Mouse (Mus musculus): Measurements from ENCODE around the gene Nfix.
A peak's percentile ranks its signal among the peaks of the same experiment; 100 is the strongest.

Gene Nfix

GRCm38 (mm10) chr8:84781686-84782505 lies 18.2 kb downstream of the Nfix start:
- no peak for DNase-seq (ENCODE audit: low read depth, low spot score)

DNA sequence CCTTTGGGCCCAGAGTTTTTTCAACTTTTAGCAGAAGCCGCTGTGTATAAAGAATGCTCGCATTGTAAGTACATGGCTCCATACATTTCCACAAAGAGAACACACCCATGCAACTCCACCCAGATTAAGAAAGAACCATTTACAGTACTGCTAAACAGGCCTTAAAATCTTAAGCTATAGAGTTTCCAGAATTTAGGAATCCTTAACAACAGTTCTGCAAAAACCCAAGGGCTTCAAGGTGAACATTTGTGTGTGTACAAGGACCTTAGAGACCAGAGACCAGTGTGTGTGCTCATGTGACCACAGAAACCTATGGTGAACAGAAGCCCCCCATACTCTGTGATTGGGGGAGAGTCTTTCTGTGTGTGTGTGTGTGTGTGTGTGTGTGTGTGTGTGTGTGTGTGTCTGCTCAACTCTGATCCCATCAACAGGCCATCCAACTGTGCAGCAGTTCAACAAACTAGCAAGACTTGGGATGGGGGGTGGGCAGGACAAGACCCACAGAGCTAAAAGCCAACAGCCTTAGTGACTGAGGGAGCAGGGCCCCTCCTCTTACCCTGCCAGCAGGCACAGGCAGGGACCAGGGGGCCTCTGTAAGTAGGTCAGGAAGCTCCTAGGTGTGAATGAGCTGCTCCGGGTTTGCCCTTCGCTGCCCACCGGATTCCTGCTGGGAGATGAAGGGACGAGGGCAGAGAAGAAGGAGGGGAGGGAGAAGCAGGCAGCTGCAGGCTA lies 19.0 kb downstream of the Nfix start:
- no peak for DNase-seq (ENCODE audit: low read depth, low spot score)

DNA sequence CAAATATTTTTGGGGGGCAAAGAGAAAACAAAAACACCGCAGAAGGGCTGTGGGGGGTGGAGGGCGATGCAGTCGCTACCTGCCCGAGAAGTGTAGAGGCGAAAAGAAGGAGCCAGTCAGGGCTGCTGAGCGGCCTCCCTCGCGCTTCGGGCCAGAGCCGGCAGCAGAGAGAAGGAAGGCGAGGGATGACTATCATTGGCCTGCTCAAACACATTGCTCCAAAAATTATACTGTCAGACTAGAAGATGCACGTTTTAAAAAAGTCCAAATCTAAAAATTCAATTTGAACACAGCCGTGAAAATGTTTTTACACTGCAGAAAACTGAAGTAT lies 20.0 kb downstream of the Nfix start:
- no peak for DNase-seq (ENCODE audit: low read depth, low spot score)

DNA sequence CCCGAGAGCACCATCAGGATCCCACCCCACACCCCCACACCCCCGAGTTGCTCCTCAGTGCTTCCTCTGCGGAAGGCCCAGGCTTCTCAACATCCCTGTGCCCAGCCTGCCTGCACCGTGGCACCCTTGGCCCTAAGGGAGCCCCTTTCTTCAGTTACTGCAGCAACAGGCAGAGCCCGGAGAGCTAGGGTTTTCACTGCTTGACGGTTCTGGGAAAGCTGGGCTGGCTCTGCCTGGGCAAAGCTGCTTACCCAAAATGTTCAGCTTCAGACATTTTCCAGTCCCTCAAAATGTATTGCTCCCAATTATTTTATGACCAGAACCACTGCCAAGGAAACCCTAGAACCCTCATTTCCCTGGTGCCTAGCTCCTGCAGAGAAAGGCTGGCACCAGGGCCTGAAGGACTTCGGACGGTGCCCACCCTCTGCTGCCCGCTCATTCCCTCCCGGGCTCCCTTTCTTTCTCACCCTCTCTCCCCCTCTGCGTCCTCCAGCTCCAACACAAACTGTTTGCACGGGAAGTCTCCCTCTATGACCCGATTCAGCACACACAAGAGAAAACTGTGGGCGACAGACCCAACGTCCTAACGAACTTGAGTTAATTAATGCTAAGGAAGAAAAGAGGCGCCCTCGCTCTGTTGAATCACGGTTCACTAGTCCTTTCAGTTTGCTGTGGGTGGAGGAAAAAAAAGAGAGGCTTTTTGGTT lies 20.5 kb downstream of the Nfix start:
- DNase-seq (ENCODE audit: low read depth, low spot score), result no peak

- DNase-seq (ENCODE audit: low read depth, low spot score), result no peak
Measured at GRCm38 (mm10) chr8:84778638-84779380, 21.3 kb downstream of the Nfix start.

DNA sequence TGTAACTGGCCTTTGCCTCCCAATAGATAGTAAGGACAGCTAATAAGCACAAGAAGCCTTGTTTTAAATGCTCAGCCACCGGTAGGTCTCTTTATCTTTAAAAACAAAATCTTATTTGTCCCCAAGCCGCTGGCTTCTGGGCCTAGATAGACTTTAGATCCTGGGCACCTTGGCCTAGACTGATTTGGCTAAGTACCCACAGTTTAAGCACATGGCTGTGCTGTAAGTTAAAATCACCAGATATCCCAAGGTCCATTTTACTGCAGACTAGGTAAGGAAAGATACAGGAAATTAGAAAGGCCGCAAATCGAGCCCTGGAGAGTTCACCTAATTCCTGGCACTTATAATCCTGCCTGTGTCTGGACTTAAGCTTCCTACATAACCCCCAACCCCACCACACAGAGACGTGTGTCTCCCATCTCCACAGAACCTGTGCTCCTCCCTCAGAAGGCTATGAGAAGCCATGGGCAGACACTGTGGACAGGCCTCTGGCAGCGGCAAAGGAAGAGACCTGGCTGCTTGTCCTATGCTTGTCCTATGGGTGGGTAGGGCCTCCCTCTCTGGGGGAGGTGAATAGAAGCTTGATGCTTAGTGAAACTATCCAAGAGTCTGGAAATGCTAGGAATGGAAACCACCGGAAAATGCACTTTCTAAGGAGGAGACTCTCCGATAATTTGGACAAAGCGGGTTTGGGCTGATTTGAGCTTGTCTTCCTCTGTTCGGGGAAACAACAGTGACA lies 22.1 kb downstream of the Nfix start:
- no peak for DNase-seq (ENCODE audit: low read depth, low spot score)

GRCm38 (mm10) chr8:84776569-84776968 lies 23.6 kb downstream of the Nfix start:
- DNase-seq (ENCODE audit: low read depth, low spot score), result no peak

- no peak for DNase-seq (ENCODE audit: low read depth, low spot score)
Measured at GRCm38 (mm10) chr8:84775621-84776113, 24.5 kb downstream of the Nfix start.

DNA sequence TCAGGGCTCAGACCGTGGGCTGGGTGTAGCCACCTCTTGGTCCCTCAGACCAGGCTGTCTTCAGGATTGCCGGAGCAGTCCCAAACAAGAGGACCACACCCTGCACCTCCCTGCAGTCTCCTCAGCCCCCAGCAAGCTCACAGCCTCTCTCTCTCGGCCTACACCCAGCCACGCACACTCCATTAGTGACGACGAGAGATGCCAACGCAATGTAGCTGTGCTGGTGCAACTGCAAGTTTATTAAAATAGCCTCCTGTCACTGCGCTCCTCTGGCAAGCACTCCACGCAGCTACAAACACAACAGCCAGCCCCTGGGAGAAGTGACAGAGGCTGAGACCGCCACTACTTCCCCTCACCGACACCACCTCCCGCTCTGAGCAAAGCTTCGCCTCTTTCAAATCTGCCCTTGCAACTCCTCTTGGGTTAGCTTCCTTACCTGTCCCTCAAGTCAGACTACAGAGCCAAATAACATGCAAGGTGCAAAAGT lies 25.0 kb downstream of the Nfix start:
- no peak for DNase-seq (ENCODE audit: low read depth, low spot score)

DNA sequence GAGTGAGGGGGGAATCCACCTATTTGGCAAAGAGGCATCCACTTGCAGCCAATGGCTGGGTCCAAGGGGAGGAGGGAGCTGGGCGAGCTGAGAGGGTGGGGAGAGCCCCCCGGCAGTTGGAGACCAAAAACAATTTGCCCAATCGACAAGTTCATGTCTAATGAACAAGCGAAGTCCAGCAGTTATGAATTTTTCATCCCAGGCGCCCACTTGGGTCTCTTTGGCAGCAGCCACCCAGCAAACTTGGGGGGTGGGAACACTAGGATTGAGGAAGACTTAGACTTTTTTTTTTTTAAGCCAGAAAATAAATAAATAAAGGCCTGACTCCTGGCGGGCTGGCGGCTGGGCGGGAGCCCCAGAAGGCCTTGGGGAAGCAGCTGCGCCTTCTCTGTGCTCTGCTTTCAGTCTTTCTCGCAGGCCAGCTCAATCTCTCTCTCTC lies 25.7 kb downstream of the Nfix start:
- peak; percentile 83 for DNase-seq (ENCODE audit: low read depth, low spot score)

- peak; percentile 89 for DNase-seq (ENCODE audit: low read depth, low spot score)
Measured at GRCm38 (mm10) chr8:84773833-84774232, 26.3 kb downstream of the Nfix start.

GRCm38 (mm10) chr8:84773304-84773703 lies 26.8 kb downstream of the Nfix start:
- no peak for DNase-seq (ENCODE audit: low read depth, low spot score)

GRCm38 (mm10) chr8:84772628-84773027 lies 27.5 kb downstream of the Nfix start:
- no peak for DNase-seq (ENCODE audit: low read depth, low spot score)

- DNase-seq (ENCODE audit: low read depth, low spot score), result no peak
Measured at GRCm38 (mm10) chr8:84771941-84772378, 28.2 kb downstream of the Nfix start.

GRCm38 (mm10) chr8:84771000-84771687 lies 29.0 kb downstream of the Nfix start:
- DNase-seq (ENCODE audit: low read depth, low spot score), result no peak

DNA sequence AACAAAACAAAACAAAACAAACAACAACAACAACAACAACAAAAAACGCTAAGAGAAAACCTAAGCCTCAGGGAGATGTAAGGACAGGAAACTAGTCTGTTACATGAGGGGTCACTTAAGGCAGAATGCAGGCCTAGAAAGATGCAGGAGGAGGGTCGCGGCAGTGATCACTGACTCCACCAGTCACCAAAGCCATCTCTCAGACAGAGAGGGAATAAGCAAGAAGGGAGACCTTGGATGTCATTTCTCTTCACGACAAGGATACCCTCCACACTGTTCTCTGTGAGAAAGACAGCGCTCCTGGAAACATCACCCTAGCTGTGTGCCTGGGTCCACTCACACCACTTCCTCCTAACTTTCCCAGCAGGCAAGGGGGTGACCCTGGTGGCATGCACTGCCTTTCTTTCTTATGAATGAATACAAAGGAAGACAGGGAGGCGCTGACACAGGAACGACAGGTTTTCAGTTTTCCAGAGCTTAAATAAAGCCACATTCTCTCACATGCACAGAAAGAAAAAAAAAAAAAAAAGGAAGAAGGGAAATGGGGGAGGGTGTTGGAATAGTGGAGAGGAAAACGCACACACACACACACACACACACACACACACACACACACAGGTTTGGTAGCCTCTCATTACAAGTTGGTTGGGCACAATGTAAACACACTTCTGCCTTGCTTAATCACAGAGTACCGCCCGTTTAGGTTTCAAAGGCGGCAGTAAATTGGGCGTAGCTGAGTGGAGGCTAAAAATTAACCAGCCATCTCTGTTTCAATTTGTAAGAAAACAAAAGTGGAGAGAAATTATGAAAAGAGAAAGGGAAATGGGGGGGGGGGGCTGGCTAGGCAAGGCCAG lies 29.8 kb downstream of the Nfix start:
- no peak for DNase-seq (ENCODE audit: low read depth, low spot score)

- no peak for DNase-seq (ENCODE audit: low read depth, low spot score)
Measured at GRCm38 (mm10) chr8:84769324-84769723, 30.8 kb downstream of the Nfix start.

DNA sequence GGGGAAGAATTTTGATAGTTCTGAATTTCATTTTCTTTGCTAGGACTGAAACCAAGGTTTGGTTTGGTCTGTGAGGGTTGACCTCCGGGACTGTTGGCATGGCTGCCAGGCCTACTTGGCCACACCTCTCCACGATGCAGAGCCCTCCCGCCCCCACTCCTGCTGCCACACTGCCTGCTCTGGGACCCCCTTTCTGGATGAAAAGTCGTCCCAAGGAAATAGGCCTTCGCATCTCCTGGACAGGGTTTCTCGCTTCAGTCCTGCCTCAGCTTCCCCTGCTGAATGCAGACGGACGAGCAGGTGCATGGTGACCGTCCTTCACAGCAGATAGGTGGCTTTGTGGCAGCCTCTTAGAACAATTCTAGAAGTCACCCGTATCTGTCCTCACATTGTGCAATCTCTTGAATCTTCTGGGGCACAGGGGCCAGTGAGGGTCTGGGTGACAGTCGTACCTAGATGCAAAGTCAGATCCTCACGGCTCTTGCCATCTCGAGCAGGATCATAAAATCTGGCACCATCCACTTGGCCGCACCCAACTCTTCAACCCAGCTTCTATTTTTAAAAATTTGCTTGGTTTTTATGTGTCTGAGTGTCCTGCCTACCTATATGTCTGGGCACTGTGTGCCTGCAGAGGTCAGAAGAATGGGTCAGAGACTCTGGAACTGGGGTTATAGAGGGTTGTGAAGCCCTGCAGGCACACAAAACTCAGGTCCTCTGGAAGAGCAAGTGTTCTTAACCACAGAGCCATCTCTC lies 31.6 kb downstream of the Nfix start:
- no peak for DNase-seq (ENCODE audit: low read depth, low spot score)

All from brain, embryonic 18.5 days (tissue).